Mouse (Mus musculus): ENCODE measurements at regions not wholly inside any gene's neighbourhood (a gene's known extent, or its start where the extent isn't known, plus 50 kb on each side); places are given as distances from the start of the nearest gene placed in this dataset.
"Not testable (repeated sequence)": the region's sequence is repeated elsewhere in the genome, so short reads cannot be mapped to it uniquely, and the experiment has no call there.

- no peak for DNase-seq
Measured at GRCm38 (mm10) chr12:28922236-28922635, 170.6 kb downstream of the Eipr1 start.

- DNase-seq: no peak
Measured at GRCm38 (mm10) chr12:28925206-28925605, 173.6 kb downstream of the Eipr1 start.

GRCm38 (mm10) chr12:28939936-28940335 lies 188.3 kb downstream of the Eipr1 start:
- no peak for DNase-seq

DNA sequence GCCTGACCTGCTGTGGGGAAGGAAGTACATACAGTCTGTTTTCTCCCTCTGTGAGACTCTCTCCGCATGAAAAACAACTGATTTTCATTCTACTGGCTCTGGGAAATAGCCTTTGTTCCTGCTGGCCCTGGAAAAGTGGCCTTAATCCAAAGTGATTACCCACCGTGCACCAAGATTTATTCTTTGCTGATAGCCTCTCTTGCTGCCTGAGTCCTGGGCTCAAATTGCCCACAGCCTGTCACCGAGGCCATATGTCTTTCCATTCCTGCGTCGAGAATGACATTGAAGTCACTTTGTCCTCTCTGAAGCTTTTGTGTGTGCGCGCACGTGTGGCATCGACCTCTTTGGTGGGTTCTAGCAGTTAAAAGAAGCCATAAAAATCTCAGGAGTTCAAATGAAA lies 197.3 kb downstream of the Eipr1 start:
- no peak for DNase-seq

GRCm38 (mm10) chr12:28949307-28949706 lies 197.7 kb downstream of the Eipr1 start:
- no peak for DNase-seq

GRCm38 (mm10) chr12:28957155-28957554 lies 205.6 kb downstream of the Eipr1 start:
- no peak for DNase-seq

GRCm38 (mm10) chr12:28958661-28959060 lies 207.1 kb downstream of the Eipr1 start:
- DNase-seq: no peak

DNA sequence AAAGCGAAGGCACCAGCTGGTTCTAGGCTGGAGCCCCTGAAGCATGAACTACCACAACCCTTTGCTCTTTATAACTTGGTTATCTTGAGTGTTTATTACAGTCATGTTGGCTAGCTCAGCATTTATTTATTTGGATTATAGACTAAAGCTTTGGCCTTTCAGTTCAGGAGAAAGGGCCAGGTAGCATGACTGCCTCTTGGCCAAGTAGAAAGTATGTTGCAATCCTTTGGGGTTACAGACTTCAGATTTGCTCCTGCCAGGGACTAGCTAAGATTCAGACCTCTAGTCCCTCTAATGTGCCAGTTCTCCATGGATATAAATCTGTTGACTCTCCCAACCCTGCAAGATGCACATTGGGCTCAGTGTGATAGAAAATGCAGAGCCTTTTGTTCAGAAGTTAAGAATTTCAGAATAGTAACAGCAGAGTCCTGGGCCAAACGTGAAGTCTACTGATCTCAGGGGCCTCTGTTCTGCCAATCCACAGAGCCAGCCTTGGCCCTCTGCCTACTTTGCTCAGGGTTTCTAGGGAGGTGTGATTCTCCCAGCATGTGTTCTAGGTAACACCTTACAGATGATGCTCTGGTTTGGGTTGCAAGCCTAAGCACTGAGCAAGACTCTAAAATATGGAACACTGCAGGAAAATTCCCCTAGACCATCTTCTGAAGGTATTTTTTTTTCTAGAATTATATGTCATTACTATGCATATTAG lies 218.2 kb downstream of the Eipr1 start:
- no peak for DNase-seq

- no peak for DNase-seq
Measured at GRCm38 (mm10) chr12:28974571-28975041, 223.0 kb downstream of the Eipr1 start.

- no peak for DNase-seq
Measured at GRCm38 (mm10) chr12:28975249-28975648, 223.6 kb downstream of the Eipr1 start.

- no peak for DNase-seq
Measured at GRCm38 (mm10) chr12:28979679-28980078, 228.1 kb downstream of the Eipr1 start.

GRCm38 (mm10) chr12:28986214-28986613 lies 234.6 kb downstream of the Eipr1 start:
- DNase-seq: no peak

DNA sequence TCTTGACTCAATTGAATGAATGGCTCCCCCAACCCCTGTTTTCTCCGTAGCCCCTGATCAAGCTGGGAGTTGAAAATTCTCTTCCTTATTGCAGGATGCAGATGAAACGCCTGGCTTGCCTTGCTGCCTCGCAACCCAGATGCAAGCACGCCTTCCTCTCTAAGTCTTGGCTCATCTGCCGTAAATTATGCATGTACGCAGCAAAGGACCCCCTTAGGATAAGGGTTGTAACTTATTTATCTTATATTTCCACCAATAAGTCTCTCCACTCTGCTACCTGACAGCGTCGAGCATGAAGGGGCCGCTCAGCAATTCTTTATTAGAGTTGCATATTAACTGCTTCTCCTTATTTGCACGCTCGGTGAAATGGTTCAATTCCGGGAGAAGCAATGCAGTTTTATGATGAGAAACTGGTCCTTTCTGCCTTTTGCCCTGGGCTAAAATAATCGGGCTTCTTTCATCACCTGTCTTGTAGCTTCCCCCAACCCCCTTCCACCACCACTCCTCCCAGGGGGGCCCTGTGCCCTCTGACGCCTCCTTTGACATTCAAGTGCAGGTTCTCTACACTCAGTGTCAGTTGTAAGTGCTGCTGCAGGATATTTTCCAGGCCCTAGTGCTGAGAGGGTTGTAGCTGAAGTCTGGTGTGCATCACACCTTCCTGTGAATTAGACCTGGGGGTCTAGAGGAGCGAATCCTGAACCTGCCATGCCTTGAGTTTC lies 246.0 kb downstream of the Eipr1 start:
- DNase-seq: no peak

DNA sequence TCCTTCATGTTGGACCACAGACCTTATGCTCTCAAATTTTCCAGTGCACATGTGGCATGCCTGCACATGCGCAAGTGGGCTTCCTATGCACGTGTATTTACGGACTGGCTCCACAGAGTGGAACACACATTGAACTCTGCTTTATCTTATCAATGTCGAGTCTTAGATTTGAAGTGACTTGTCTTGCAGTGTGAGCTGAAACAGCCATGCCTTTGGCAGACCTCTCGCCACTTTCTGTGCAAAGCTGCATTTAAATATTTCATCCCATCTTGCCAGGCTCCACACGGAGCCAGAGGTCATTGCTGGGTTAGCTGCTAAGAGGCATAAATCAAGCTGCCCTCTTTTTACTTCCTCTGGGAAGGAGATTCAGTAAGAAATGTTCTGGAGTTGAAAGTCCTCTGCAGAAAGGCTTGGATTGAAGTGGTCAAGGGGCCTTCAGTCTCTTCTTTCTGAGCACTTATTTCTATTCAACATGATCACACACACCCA lies 248.4 kb downstream of the Eipr1 start:
- no peak for DNase-seq

- no peak for DNase-seq
Measured at GRCm38 (mm10) chr12:29004504-29004903, 252.9 kb downstream of the Eipr1 start.

DNA sequence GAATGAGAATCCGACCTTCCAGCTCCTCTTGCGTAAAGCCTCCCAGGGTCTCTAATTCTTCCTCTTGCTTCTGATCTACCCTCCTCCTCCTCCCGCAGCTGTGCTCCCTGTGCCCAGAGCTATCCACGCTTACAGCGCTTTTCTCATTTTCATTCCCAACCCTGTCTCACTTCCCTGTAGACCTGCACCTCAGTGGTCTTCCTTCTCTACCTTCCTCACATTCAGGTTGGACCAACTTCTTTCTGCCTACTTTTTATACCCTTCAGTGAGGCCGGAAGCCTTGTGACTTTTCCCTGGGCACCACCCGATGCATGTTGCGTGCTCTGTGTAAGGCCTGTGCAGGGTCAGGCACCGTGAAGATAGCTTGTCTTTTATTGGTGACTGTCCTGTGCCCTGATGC lies 263.0 kb downstream of the Eipr1 start:
- DNase-seq: no peak

DNA sequence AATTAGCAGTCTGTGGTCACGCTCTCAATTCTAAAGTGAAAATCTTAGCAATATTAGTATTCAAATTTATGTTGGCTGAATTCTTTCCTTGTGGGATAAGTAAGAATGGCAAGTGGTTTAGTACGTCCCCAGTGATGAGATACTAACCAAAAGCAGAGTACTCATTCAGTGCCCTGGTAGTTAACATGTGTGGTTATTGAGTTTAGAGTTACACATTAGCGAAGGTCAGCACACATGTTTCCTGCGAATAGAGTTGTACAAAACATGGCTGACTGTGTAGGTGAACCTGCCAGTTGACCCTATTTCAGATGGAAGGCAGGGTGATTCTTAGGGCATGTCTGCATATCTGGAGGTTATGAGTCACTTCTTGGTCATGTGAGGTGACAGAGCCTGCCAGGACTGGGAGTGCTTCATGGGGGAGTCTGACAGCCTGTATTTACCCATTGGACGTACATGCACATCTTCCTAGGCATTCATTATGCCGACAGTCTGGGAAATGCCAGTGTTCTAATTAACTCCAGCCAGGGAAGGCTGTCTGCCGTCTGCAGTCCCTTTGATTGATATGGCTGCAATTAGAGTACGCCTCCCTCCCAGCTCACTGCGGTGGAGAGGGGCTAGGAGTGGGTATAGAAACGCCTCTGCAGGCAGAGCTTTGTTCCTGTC lies 263.7 kb downstream of the Eipr1 start:
- DNase-seq: no peak

DNA sequence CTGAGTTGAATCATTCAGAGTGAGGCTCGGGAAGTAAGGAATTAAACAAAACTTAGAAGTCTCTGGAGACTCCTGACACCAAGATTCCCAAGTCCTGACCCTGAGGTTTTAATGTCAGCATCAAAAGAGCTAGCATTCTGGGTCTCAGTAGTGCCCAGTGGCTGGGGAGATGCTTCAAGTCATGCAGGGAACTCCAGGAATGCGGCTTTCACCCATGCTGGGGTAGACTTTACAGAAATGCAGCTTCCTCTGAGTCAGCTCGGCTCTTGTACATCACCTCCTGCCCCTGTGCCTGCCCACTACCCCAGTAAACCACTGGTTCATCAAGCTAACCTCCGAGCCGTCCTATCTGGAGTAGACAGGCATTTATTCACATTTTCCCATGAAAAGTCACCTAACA lies 269.5 kb downstream of the Eipr1 start:
- DNase-seq: no peak

GRCm38 (mm10) chr12:29028171-29028570 lies 276.6 kb downstream of the Eipr1 start:
- DNase-seq: no peak

DNA sequence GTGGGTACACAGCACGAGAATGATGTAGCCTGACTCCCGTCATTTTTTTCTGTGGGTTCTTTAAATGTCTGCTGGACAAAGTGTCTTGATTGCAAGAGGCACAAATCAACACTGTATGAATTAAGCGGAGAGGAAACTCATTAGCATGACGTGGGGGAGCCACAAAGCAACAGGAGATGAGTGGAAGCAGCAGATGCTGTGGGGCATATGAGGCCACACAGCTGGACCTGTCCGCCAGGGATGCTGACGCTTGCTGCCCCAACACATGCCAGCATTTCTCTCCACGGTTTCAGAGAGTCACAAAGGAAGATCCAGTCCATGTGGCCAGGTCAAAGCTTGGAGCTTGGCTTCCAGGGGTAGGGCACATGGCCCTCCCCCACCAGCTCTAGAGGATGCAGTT lies 277.9 kb downstream of the Eipr1 start:
- no peak for DNase-seq

GRCm38 (mm10) chr12:29046009-29046408 lies 294.4 kb downstream of the Eipr1 start:
- no peak for DNase-seq

DNA sequence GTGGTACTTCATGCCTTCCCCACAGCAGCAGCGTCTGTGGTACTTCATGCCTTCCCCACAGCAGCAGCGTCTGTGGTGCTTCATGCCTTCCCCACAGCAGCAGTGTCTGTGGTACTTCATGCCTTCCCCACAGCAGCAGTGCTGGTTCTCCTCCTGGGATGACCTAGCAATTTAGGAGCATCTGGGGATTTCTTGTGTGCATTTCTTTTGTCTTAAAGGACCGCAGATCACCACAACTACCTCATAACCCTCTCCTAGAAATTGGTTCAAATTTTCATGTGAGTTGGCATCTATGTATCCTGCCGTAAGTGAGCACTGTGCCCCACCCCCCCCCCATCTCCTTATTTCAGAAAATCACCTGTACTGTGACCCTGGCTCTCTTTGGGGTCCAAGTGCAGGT lies 297.0 kb downstream of the Eipr1 start:
- not testable (repeated sequence) for DNase-seq

DNA sequence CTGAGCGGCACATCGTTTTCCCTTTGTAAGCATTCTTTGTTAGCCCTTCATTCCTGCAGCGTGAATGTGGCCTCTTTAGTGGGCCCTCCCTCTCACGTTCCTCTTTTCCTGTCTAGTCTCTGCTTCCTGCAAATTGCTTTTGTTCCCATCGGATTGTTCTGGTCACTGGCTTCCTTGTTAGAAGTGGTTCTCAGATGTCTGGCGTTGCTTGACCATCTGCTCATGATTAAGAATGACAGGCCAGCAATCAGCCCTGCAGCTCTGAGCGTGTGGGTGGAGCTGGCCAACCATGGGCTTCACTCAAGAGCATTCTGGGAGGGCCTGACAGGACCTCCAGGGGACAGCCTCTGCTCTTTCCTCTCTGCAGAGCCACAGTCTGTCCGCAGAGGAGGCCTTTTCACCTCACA lies 297.5 kb downstream of the Eipr1 start:
- DNase-seq: no peak

DNA sequence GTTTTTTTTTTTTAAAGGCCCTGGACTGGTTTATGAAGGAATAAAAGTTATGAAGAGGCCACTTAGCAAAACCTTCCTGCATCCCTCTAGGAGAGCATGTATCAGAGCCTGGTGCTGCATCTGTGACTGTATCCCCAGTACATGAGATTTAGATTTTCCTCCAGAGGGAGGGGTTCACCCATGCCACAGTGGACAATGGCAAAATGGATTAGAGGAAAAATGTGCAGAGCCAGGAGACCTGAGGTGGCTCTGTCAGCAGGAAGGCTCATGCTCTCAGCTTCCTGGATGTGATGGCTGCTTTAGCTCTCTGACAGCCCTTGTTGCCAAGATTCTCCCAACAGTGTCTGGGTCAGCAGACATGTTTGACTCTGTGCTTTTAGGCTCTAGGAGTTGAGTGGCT lies 298.2 kb downstream of the Eipr1 start:
- DNase-seq: no peak
